Mouse (Mus musculus): ENCODE results near the gene Sh3bgrl. TPM values are rescaled to one million over a fixed set of nuclear protein-coding genes. Genes with fewer than 3 reads are reported as not detected.

Gene Sh3bgrl
- polyA plus RNA-seq, 1 experiment from 2014 or later: 127 TPM

GRCm38 (mm10) chrX:109160326-109160725 is 65.2 kb downstream of the Sh3bgrl start:
- Histone ChIP-seq H3K27me3 (replicated peaks; ENCODE audit: insufficient read depth, low read length) (no peaks in the 10 kb centered on the region), H3K4me3 (ENCODE audit: low read depth, low read length) (no peak overlapping the region), H3K36me3 (ENCODE audit: insufficient read depth, low read length) (no peaks in the 10 kb centered on the region), H3K4me1 (ENCODE audit: insufficient read depth, low read depth, low read length) (no peaks in the 10 kb centered on the region), H3K9me3 (ENCODE audit: low read length) (no peaks in the 10 kb centered on the region), H3K9ac (replicated peaks; ENCODE audit: low read depth) (no peak overlapping the region), H3K27ac (ENCODE audit: low read length) (no peak overlapping the region), H3K4me2 (replicated peaks; ENCODE audit: low read depth, low read length) (no peak overlapping the region)
- TF ChIP-seq CTCF (IDR thresholded peaks at IDR 0.05) (no peak), EP300 (IDR thresholded peaks at IDR 0.05) (no peak)
- ATAC-seq (no peak), DNase-seq (ENCODE audit: low spot score) (no peak)
- 88% methylated on average over 1 of the region's 1 CpGs for WGBS

GRCm38 (mm10) chrX:109160901-109161300 is 65.7 kb downstream of the Sh3bgrl start:
- Histone ChIP-seq H3K4me3 (ENCODE audit: low read depth, low read length) (no peak overlapping the region), H3K9me3 (ENCODE audit: low read length) (no peaks in the 10 kb centered on the region), H3K4me1 (ENCODE audit: insufficient read depth, low read depth, low read length) (no peaks in the 10 kb centered on the region), H3K9ac (replicated peaks; ENCODE audit: low read depth) (no peak overlapping the region), H3K27me3 (replicated peaks; ENCODE audit: insufficient read depth, low read length) (no peaks in the 10 kb centered on the region), H3K36me3 (ENCODE audit: insufficient read depth, low read length) (no peaks in the 10 kb centered on the region), H3K4me2 (replicated peaks; ENCODE audit: low read depth, low read length) (no peak overlapping the region; the same call in 1 of the 2 replicates), H3K27ac (ENCODE audit: low read length) (no peak overlapping the region)
- no peak for TF ChIP-seq EP300 (IDR thresholded peaks at IDR 0.05)
- TF ChIP-seq CTCF (IDR thresholded peaks at IDR 0.05): no peak
- ATAC-seq (no peak), DNase-seq (ENCODE audit: low spot score) (no peak)
- 49% methylated on average over 4 of the region's 4 CpGs for WGBS

GRCm38 (mm10) chrX:109175038-109175437 is 79.9 kb downstream of the Sh3bgrl start:
- 39% methylated on average over 2 of the region's 2 CpGs for WGBS
- H3K27me3 ChIP-seq (replicated peaks; ENCODE audit: insufficient read depth, low read length): no peaks in the 10 kb centered on the region
- no peaks in the 10 kb centered on the region for H3K9me3 ChIP-seq (ENCODE audit: low read length)
- DNase-seq (ENCODE audit: low spot score) (peak; percentile 36), ATAC-seq (no peak; the same call in 1 of the 2 replicates)
- H3K27ac ChIP-seq (ENCODE audit: low read length): no peak overlapping the region
- H3K4me3 ChIP-seq (ENCODE audit: low read depth, low read length): no peak overlapping the region
- H3K4me1 ChIP-seq (ENCODE audit: insufficient read depth, low read depth, low read length): no peaks in the 10 kb centered on the region
- TF ChIP-seq CTCF (IDR thresholded peaks at IDR 0.05) (no peak), EP300 (IDR thresholded peaks at IDR 0.05) (no peak)
- no peak overlapping the region for H3K9ac ChIP-seq (replicated peaks; ENCODE audit: low read depth)
- no peak overlapping the region for H3K4me2 ChIP-seq (replicated peaks; ENCODE audit: low read depth, low read length)
- no peaks in the 10 kb centered on the region for H3K36me3 ChIP-seq (ENCODE audit: insufficient read depth, low read length)

GRCm38 (mm10) chrX:109175470-109175869 is 80.3 kb downstream of the Sh3bgrl start:
- TF ChIP-seq EP300 (IDR thresholded peaks at IDR 0.05) (no peak), CTCF (IDR thresholded peaks at IDR 0.05) (no peak)
- Histone ChIP-seq H3K27ac (ENCODE audit: low read length) (no peak overlapping the region), H3K9me3 (ENCODE audit: low read length) (no peaks in the 10 kb centered on the region), H3K36me3 (ENCODE audit: insufficient read depth, low read length) (no peaks in the 10 kb centered on the region), H3K9ac (replicated peaks; ENCODE audit: low read depth) (no peak overlapping the region), H3K4me2 (replicated peaks; ENCODE audit: low read depth, low read length) (no peak overlapping the region), H3K4me3 (ENCODE audit: low read depth, low read length) (no peak overlapping the region), H3K4me1 (ENCODE audit: insufficient read depth, low read depth, low read length) (no peaks in the 10 kb centered on the region), H3K27me3 (replicated peaks; ENCODE audit: insufficient read depth, low read length) (no peaks in the 10 kb centered on the region)
- DNase-seq (ENCODE audit: low spot score): peak; percentile 23
- 32% methylated on average over 3 of the region's 3 CpGs for WGBS
- ATAC-seq: peak; percentile 65

- WGBS: 74% methylated on average over 4 of the region's 4 CpGs
Measured at GRCm38 (mm10) chrX:109184706-109185478, 89.7 kb downstream of the Sh3bgrl start.

GRCm38 (mm10) chrX:109189607-109190006 is 94.4 kb downstream of the Sh3bgrl start:
- Histone ChIP-seq H3K27me3 (replicated peaks; ENCODE audit: insufficient read depth, low read length) (no peaks in the 10 kb centered on the region), H3K36me3 (ENCODE audit: insufficient read depth, low read length) (no peaks in the 10 kb centered on the region), H3K4me1 (ENCODE audit: insufficient read depth, low read depth, low read length) (no peaks in the 10 kb centered on the region), H3K4me2 (replicated peaks; ENCODE audit: low read depth, low read length) (no peak overlapping the region), H3K9ac (replicated peaks; ENCODE audit: low read depth) (no peak overlapping the region), H3K4me3 (ENCODE audit: low read depth, low read length) (no peak overlapping the region), H3K9me3 (ENCODE audit: low read length) (no peaks in the 10 kb centered on the region), H3K27ac (ENCODE audit: low read length) (no peak overlapping the region)
- DNase-seq (ENCODE audit: low spot score) (no peak), ATAC-seq (no peak)
- TF ChIP-seq CTCF (IDR thresholded peaks at IDR 0.05): no peak
- no peak for TF ChIP-seq EP300 (IDR thresholded peaks at IDR 0.05)
- 81% methylated on average over 4 of the region's 4 CpGs for WGBS

More at GRCm38 (mm10) chrX:109184706-109185478, 89.7 kb downstream of the Sh3bgrl start:
- TF ChIP-seq CTCF (IDR thresholded peaks at IDR 0.05): no peak
- TF ChIP-seq EP300 (IDR thresholded peaks at IDR 0.05): no peak
- no peak overlapping the region for H3K4me3 ChIP-seq (ENCODE audit: low read depth, low read length)
- no peak overlapping the region for H3K4me2 ChIP-seq (replicated peaks; ENCODE audit: low read depth, low read length)
- H3K27me3 ChIP-seq (replicated peaks; ENCODE audit: insufficient read depth, low read length): no peaks in the 10 kb centered on the region
- no peaks in the 10 kb centered on the region for H3K9me3 ChIP-seq (ENCODE audit: low read length)
- H3K27ac ChIP-seq (ENCODE audit: low read length): no peak overlapping the region
- H3K9ac ChIP-seq (replicated peaks; ENCODE audit: low read depth): no peak overlapping the region
- no peaks in the 10 kb centered on the region for H3K4me1 ChIP-seq (ENCODE audit: insufficient read depth, low read depth, low read length)
- no peaks in the 10 kb centered on the region for H3K36me3 ChIP-seq (ENCODE audit: insufficient read depth, low read length)
- ATAC-seq (no peak), DNase-seq (ENCODE audit: low spot score) (no peak)

All from lung, postnatal 0 days (tissue).